Mouse (Mus musculus) kidney, embryonic 16.5 days (tissue): ENCODE measurements around the gene Apaf1. TPM values are rescaled to one million over a fixed set of nuclear protein-coding genes. Genes with fewer than 3 reads are reported as not detected.
A peak's percentile ranks its signal among the peaks of the same experiment; 100 is the strongest.

ENCODE experiments used
- ATAC-seq: fragments of 200-750 bp; cut with Nextera tagmentation; 2 replicates; pipeline ENCODE4 v1.8.0; 2017; ENCODE audit warnings: moderate TSS enrichment; ENCODE audit not compliant: low FRiP score, low TSS enrichment
- H3K27ac ChIP-seq: fragments of 300-500 bp; sonication (generic); 2 replicates; pipeline ENCODE4 v1.5.1; 2014; ENCODE audit warnings: low read length
- H3K27me3 ChIP-seq: fragments of 300-500 bp; sonication (generic); 2 replicates; pipeline ENCODE4 v1.6.1; 2014; ENCODE audit warnings: low read length, control low read depth, mixed read lengths; ENCODE audit not compliant: insufficient read depth
- H3K36me3 ChIP-seq: fragments of 300-500 bp; sonication (generic); 2 replicates; pipeline ENCODE4 v1.6.1; 2014; ENCODE audit warnings: low read length, control low read depth, mixed read lengths; ENCODE audit not compliant: insufficient read depth
- H3K4me1 ChIP-seq: fragments of 300-500 bp; sonication (generic); 2 replicates; pipeline ENCODE4 v1.6.1; 2014; ENCODE audit warnings: low read length, control low read depth, mixed read lengths; ENCODE audit not compliant: insufficient read depth
- H3K4me2 ChIP-seq: fragments of 300-500 bp; sonication (generic); replicated peaks from 2 replicates; pipeline ENCODE4 v1.6.1; 2014; ENCODE audit warnings: low read depth, low read length
- H3K4me3 ChIP-seq: fragments of 300-500 bp; sonication (generic); 2 replicates; pipeline ENCODE4 v1.5.1; 2014; ENCODE audit warnings: mild to moderate bottlenecking, low read length
- H3K9ac ChIP-seq: fragments of 300-500 bp; sonication (generic); replicated peaks from 2 replicates; pipeline ENCODE4 v1.6.1; 2014; ENCODE audit warnings: low read length
- H3K9me3 ChIP-seq: fragments of 300-500 bp; sonication (generic); 2 replicates; pipeline ENCODE4 v1.6.1; 2016; ENCODE audit warnings: low read length, control low read depth
- WGBS: fragments of 180-500 bp; shearing (Covaris S2); extraction: QIAGEN DNeasy Blood & Tissue Kit; methylation state at CpG from one replicate; pipeline ENCODE4 v1.1.7; 2014; 5-methylcytosine and 5-hydroxymethylcytosine counted together
- polyA plus RNA-seq: library from polyadenylated mRNA; unstranded; fragments of >200 nt; fragmentation: Nextera tagmentation; extraction: Ambion mirVana; gene quantifications from 2 replicates; pipeline ENCODE4 v1.2.1, GENCODE M21; 2015

Apaf1 gene
- polyA plus RNA-seq, 1 experiment from 2014 or later: 15.8 TPM

DNA sequence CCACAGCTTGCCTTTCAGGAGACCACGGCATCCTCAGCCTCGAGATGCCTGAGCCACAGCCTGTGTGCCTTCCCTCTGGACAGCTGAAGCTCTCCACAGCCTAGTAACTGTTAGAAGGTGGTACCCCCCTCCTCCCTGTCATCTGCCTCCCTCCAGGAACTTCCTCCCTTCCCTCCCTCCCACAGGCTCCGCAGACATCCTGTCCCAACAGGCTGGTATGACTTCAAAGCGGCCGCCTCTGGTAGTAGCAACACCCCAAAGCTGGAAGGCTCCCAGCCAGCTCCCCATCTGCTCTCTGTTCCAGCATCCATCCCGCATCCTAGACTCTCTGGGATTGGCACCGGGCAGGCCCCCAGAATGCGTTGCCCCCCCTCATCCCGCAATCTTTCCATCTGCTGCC lies 115.7 kb downstream of the Apaf1 start:
- WGBS: 12% methylated on average over 9 of the region's 9 CpGs
- H3K9ac ChIP-seq: no peak overlapping the region
- H3K27ac ChIP-seq: no peak overlapping the region
- H3K9me3 ChIP-seq: no peaks in the 10 kb centered on the region
- ATAC-seq: no peak
- H3K36me3 ChIP-seq: no peaks in the 10 kb centered on the region
- peaks cover 8% of the 10 kb centered on the region for H3K4me1 ChIP-seq
- no peak overlapping the region for H3K4me2 ChIP-seq
- H3K4me3 ChIP-seq: no peak overlapping the region
- H3K27me3 ChIP-seq: peaks cover 24% of the 10 kb centered on the region

DNA sequence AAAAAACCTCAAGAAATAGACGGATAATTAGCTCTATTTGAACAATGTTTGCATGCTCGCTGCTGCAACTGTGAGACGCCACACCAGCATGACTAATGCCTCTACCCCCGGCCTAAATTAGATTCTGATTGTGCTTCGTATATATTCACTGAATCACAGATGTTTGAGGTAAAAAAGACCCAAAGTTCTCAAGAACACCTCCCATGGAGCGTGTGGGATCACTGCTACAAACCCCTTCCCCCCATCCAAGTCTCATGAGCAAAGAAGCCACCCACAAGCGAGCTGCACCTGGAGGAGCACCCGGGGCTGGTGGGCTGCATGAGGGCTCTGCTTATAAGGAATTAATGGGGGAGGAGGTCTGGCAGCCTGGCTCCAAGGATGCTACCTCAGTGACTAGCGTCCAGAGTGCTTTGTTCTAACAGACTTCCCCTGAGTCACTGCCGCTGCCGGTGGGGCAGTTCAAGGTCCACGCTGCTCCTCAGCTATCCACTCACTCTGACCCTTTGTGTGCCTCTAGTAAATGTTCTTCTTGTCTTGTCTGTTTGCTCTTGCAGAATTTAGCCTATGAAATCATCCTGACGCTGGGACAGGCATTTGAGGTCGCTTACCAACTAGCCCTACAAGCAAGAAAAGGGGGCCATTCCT lies 116.8 kb downstream of the Apaf1 start:
- Histone ChIP-seq H3K9me3 (no peaks in the 10 kb centered on the region), H3K9ac (no peak overlapping the region), H3K27ac (no peak overlapping the region), H3K4me3 (no peak overlapping the region), H3K4me2 (no peak overlapping the region), H3K27me3 (peaks cover 24% of the 10 kb centered on the region), H3K4me1 (peaks cover 8% of the 10 kb centered on the region), H3K36me3 (no peaks in the 10 kb centered on the region)
- WGBS: 65% methylated on average over 14 of the region's 14 CpGs
- no peak for ATAC-seq

DNA sequence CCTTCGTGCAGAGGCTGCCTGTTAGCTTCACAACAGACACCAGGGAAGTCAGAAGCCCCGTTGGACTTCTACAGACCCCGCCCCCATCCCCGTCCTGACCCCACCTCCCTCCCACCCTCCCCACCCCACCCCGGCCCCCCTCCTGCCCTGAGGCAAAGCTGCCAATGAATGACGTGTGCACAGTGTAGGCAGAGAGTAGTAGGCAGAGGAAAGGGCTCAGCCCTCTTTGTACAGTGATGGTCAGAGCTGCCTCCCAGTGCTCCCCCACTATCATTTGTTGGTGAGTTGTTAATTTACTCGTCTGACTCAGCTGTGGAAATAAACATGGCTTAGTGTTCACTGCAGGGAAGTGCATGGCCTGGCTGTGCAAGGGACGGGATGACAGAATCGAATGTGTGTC lies 118.1 kb downstream of the Apaf1 start:
- Histone ChIP-seq H3K27me3 (peaks cover 22% of the 10 kb centered on the region), H3K27ac (no peak overlapping the region), H3K36me3 (no peaks in the 10 kb centered on the region), H3K4me1 (peaks cover 1% of the 10 kb centered on the region; the same call in 1 of the 2 replicates), H3K9ac (no peak overlapping the region), H3K9me3 (no peaks in the 10 kb centered on the region), H3K4me2 (no peak overlapping the region), H3K4me3 (no peak overlapping the region)
- peak; percentile 50; the same call in 1 of the 2 replicates for ATAC-seq
- 27% methylated on average over 9 of the region's 9 CpGs for WGBS

DNA sequence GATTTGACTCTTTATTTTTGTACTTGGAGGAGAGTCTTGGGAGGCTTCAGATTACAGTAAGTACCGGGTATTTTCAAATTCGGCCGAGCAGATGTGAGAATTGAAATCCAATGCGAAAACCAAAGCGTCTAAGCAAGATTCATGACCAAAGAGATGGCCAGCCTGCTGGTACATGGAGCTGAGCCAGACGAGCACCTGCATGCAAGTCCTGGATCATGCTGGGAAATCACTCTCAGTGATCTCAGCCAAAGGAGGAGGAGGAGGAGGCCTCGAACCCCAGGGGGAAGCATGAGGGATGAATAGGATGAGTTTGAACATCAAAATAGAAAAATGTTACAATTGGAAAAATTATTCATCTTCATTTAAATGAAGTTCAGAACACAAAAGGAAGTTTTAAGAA lies 122.2 kb downstream of the Apaf1 start:
- 67% methylated on average over 7 of the region's 7 CpGs for WGBS
- no peak for ATAC-seq
- H3K4me2 ChIP-seq: no peak overlapping the region
- H3K27ac ChIP-seq: no peak overlapping the region
- no peaks in the 10 kb centered on the region for H3K27me3 ChIP-seq
- no peaks in the 10 kb centered on the region for H3K4me1 ChIP-seq
- no peaks in the 10 kb centered on the region for H3K9me3 ChIP-seq
- H3K9ac ChIP-seq: no peak overlapping the region
- H3K36me3 ChIP-seq: no peaks in the 10 kb centered on the region
- H3K4me3 ChIP-seq: no peak overlapping the region

DNA sequence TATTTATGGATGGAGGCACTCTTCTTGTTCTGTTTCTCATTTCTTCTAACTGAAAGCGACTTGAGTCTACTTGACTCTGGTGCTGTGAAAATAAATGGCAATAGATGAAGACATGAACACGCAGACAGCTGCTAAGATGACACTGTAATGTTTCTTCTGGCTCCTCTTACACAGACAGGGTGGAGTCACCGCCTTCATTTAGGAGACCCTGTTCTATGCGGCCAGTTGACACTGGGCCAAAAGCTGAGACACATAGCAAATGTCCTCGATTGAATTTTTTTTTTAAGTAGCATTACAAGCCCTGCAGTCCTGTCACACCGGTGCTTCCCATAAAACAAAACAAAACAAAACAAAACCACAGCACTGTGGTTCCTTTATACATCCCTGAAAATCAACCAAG lies 128.7 kb downstream of the Apaf1 start:
- Histone ChIP-seq H3K9ac (no peak overlapping the region), H3K36me3 (no peaks in the 10 kb centered on the region), H3K4me3 (no peak overlapping the region), H3K9me3 (no peaks in the 10 kb centered on the region), H3K27ac (no peak overlapping the region), H3K4me1 (no peaks in the 10 kb centered on the region), H3K27me3 (no peaks in the 10 kb centered on the region), H3K4me2 (no peak overlapping the region)
- ATAC-seq: no peak
- 66% methylated on average over 6 of the region's 6 CpGs for WGBS

DNA sequence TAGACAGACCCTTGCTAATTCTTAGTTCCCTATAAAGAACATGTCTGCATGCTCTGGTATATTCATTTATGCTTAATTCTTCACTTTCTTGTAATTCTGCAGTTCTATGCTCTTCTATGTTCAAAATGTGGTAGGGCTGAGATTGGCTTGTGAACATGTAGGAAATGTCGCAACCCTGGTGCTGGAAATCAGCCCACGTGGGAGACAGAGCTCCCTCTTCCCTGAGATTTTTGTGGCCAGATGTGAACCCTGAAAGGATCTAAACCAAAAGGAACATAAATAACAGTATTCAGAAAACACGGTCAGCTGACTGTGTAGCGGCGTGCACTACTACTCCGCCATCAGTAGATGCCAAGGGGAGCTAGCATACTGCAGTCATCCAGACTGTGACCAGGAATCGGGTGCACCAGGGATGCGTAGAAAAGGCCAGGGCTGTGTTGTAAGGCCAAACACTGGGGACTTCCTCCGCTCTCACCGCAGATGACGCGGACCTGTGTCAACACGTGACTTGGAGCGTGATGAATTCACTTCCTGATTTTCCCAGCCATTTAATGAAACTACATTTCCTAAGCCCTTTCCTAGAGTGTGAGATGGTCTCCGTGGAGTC lies 129.4 kb downstream of the Apaf1 start:
- Histone ChIP-seq H3K36me3 (no peaks in the 10 kb centered on the region), H3K4me2 (no peak overlapping the region), H3K4me3 (no peak overlapping the region), H3K4me1 (no peaks in the 10 kb centered on the region), H3K27me3 (no peaks in the 10 kb centered on the region), H3K9ac (no peak overlapping the region), H3K27ac (no peak overlapping the region), H3K9me3 (no peaks in the 10 kb centered on the region)
- 90% methylated on average over 15 of the region's 15 CpGs for WGBS
- ATAC-seq: no peak

DNA sequence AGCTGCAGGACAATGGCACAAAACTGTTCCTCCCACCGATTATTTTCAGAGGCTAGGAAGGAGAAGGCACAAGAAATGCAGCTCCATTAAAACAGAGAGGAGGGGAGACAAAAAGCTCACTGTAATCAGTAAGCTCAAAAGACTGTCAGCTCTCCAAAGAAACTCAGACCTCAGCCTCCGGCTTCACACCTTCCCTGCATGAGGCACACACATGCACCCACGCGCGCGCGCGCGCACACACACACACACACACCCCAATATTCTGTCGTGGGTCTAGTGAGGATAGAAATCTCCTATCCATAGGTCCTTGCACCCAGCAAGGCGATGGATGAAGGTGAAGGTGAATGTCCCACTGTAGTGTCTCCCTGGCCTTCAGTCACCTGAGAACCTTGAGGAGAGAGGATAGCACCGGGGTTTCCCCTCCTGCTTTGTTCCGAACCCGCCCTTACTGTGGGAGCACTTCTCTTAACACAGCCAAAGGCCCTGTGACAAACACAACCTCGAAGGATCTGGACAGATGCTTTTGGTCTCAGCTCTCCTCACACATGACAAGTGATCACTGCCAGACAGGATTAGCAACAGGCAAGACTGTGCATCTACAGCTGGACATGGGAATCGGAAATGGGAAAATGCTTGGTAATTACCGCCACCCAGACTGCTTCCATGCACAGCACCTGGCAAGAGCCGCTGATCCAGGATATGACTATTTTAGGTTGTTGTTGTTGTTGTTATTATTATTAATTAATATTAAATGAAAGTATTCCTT lies 134.8 kb downstream of the Apaf1 start:
- no peak overlapping the region for H3K27ac ChIP-seq
- ATAC-seq: no peak
- H3K9ac ChIP-seq: no peak overlapping the region
- no peak overlapping the region for H3K4me2 ChIP-seq
- no peak overlapping the region for H3K4me3 ChIP-seq
- H3K27me3 ChIP-seq: no peaks in the 10 kb centered on the region
- H3K36me3 ChIP-seq: no peaks in the 10 kb centered on the region
- H3K9me3 ChIP-seq: no peaks in the 10 kb centered on the region
- no peaks in the 10 kb centered on the region for H3K4me1 ChIP-seq
- 91% methylated on average over 18 of the region's 18 CpGs for WGBS

DNA sequence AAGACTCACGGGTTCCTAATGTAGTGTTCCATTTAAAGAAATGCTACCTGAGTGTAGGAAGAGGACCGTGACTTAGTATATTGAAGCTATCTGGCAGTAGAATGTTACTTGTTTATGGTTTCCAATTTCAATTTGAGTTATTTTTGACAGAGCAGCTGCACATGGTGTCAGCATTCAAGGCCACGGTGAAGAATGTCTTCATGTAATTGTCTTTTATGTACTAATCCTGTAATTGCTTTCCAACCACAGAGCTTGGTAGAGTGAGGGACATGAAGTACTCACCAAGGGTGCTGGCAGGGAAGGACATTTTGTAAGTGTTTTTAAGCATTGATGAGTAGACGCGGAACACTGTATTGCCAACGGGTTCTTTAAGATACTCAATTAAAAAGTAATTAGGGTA lies 135.5 kb downstream of the Apaf1 start:
- 87% methylated on average over 6 of the region's 6 CpGs for WGBS
- no peaks in the 10 kb centered on the region for H3K36me3 ChIP-seq
- no peak overlapping the region for H3K9ac ChIP-seq
- no peak for ATAC-seq
- no peaks in the 10 kb centered on the region for H3K4me1 ChIP-seq
- H3K27me3 ChIP-seq: no peaks in the 10 kb centered on the region
- H3K27ac ChIP-seq: no peak overlapping the region
- no peak overlapping the region for H3K4me2 ChIP-seq
- no peak overlapping the region for H3K4me3 ChIP-seq
- H3K9me3 ChIP-seq: no peaks in the 10 kb centered on the region; the same call in 1 of the 2 replicates

DNA sequence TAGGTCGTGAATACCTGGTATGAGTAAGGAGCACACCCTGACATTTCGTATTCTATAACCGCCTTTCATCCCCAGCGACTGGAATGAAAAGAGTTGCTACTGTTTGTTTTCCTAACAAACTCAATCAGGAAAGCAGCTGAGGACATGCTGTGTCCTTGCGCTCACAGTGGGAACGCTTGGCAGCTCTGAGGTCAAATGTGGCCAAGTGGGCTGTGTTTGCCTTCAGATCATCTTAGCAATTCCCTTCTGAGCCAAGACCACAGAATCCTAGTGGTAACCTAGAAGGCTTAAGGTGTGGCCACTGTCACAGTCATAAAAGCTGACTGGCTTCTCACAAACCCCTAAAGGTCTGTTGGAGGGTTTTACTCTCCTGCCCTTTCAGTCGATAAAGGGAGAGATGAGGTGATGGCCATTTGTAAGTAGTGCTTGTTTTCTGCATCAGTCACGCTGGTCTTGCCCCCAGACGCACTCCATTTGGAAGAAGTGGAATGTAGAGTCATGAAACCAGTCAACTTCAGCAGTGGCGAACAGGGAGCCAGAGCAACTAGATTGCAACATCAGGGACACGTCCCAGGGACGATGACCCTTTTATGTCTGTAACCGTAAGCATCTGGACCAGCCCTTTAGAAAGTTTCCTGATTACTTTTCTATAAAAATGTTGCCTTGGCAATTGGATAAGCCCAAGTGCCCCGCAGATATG lies 140.4 kb downstream of the Apaf1 start:
- 82% methylated on average over 14 of the region's 14 CpGs for WGBS
- no peak overlapping the region for H3K4me2 ChIP-seq
- H3K4me1 ChIP-seq: no peaks in the 10 kb centered on the region
- no peak for ATAC-seq
- no peak overlapping the region for H3K4me3 ChIP-seq
- no peaks in the 10 kb centered on the region for H3K36me3 ChIP-seq
- H3K9me3 ChIP-seq: no peaks in the 10 kb centered on the region; the same call in 1 of the 2 replicates
- no peak overlapping the region for H3K27ac ChIP-seq
- no peaks in the 10 kb centered on the region for H3K27me3 ChIP-seq
- no peak overlapping the region for H3K9ac ChIP-seq
